Mouse (Mus musculus) MEL (cell line): ENCODE measurements around the gene Sowahb.

Source experiments
- CTCF ChIP-seq, 3 experiments: IDR thresholded peaks in 2 of 3; conservative IDR thresholded peaks in 1 of 3; 2 replicates each; pipeline ENCODE4 v1.5.1; 2011 to 2012; ENCODE audit warnings: low read length in 3 of 3, low read depth in 2 of 3, mild to moderate bottlenecking in 2 of 3, improper control_type of control experiment in 1 of 3, inconsistent platforms in 1 of 3, mixed read lengths in 1 of 3, moderate library complexity in 1 of 3; ENCODE audit not compliant: control insufficient read depth in 1 of 3, insufficient read depth in 1 of 3, poor library complexity in 1 of 3, severe bottlenecking in 1 of 3
- E2F4 ChIP-seq: IDR thresholded peaks from 2 replicates; pipeline ENCODE4 v1.6.1; 2011; ENCODE audit warnings: low read depth, low read length, improper control_type of control experiment, borderline replicate concordance
- ELF1 ChIP-seq: IDR thresholded peaks from 2 replicates; pipeline ENCODE4 v1.6.1; 2014; ENCODE audit warnings: low read depth, mild to moderate bottlenecking, inconsistent platforms, low read length, improper control_type of control experiment, moderate library complexity
- EP300 ChIP-seq, 2 experiments: IDR thresholded peaks; 2 replicates each; pipeline ENCODE4 v1.6.1; 2011; ENCODE audit warnings: improper control_type of control experiment in 2 of 2, low read length in 2 of 2, low read depth in 1 of 2, mild to moderate bottlenecking in 1 of 2
- ETS1 ChIP-seq: IDR thresholded peaks from 2 replicates; pipeline ENCODE4 v1.6.1; 2012; ENCODE audit warnings: low read depth, mild to moderate bottlenecking, inconsistent platforms, low read length, improper control_type of control experiment, moderate library complexity
- MEF2A ChIP-seq: IDR thresholded peaks from 2 replicates; pipeline ENCODE4 v1.6.1; 2014; ENCODE audit warnings: low read depth, mild to moderate bottlenecking, inconsistent platforms, low read length, improper control_type of control experiment; ENCODE audit not compliant: poor library complexity, insufficient replicate concordance, severe bottlenecking; ENCODE audit errors: extremely low read depth
- MXI1 ChIP-seq: IDR thresholded peaks from 2 replicates; pipeline ENCODE4 v1.6.1; 2011; ENCODE audit warnings: mild to moderate bottlenecking, low read depth, low read length, improper control_type of control experiment
- POLR2A ChIP-seq, 2 experiments: IDR thresholded peaks; 2 replicates each; pipeline ENCODE4 v1.6.1; 2011 to 2012; ENCODE audit warnings: low read length in 2 of 2, mild to moderate bottlenecking in 2 of 2, control low read depth in 1 of 2, improper control_type of control experiment in 1 of 2, low read depth in 1 of 2, moderate library complexity in 1 of 2; ENCODE audit not compliant: control insufficient read depth in 1 of 2, insufficient read depth in 1 of 2, poor library complexity in 1 of 2
- SMC3 ChIP-seq: IDR thresholded peaks from 2 replicates; pipeline ENCODE4 v1.6.1; 2011; ENCODE audit warnings: low read depth, low read length, improper control_type of control experiment
- UBTF ChIP-seq: IDR thresholded peaks from 2 replicates; pipeline ENCODE4 v1.6.1; 2012; ENCODE audit warnings: low read depth, mild to moderate bottlenecking, inconsistent platforms, low read length, improper control_type of control experiment, moderate library complexity, borderline replicate concordance; ENCODE audit not compliant: insufficient read depth

DNA sequence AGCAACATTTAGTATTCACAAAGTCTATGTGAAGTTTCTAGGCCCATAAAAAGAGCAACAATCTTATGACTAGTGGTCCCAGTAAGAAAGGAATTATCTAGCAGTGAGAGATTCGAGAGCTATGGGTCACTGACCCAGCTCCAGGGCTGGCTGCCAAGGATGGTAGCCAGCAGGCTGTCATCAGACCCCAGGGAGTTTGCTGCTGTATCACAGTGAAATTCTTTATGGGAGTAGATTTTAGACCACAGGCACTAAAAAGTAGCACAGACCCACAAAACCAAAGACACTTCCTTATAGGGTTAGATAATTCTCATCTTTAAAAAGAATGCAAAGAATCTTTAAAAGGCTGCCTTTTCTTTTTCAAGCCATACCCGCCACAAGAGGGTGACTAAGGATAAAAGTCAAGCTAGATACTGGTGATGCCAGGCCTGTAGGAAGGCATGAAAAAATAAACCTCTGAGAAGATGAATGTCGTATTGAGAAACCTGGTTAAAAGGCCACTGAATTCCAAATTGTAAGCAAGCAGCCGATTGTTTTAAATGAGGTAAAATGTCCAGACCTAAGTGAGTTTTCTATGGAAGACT is 40.3 kb upstream of the Sowahb start:
- no peak for TF ChIP-seq ETS1
- no peak for TF ChIP-seq EP300 (IDR thresholded peaks at IDR 0.05; ENCODE audit: low read depth in 1 of 2, low read length in 2 of 2)
- no peak for TF ChIP-seq SMC3
- TF ChIP-seq MEF2A, result no peak
- no peak for TF ChIP-seq ELF1
- TF ChIP-seq POLR2A (IDR thresholded peaks at IDR 0.05; ENCODE audit: control insufficient read depth in 1 of 2, insufficient read depth in 1 of 2, low read depth in 1 of 2, low read length in 2 of 2, poor library complexity in 1 of 2), result no peak
- TF ChIP-seq CTCF (IDR thresholded peaks at IDR 0.05 in 2 of 3, conservative IDR thresholded peaks at IDR 0.05 in 1 of 3; ENCODE audit: control insufficient read depth in 1 of 3, insufficient read depth in 1 of 3, low read depth in 2 of 3, low read length in 3 of 3, poor library complexity in 1 of 3, severe bottlenecking in 1 of 3), result no peak
- no peak for TF ChIP-seq E2F4
- no peak for TF ChIP-seq MXI1
- TF ChIP-seq UBTF, result no peak
